Mouse (Mus musculus) midbrain, embryonic 16.5 days (tissue): ENCODE results near the gene Etd. TPM values are rescaled to one million over a fixed set of nuclear protein-coding genes. Genes with fewer than 3 reads are reported as not detected.
"Not testable (repeated sequence)": the region's sequence is repeated elsewhere in the genome, so short reads cannot be mapped to it uniquely, and the experiment has no call there.

Source experiments
- ATAC-seq: fragments of 200-750 bp; cut with Nextera tagmentation; 2 replicates; pipeline ENCODE4 v1.8.0; 2017; ENCODE audit warnings: moderate TSS enrichment
- H3K27ac ChIP-seq: fragments of 300-500 bp; sonication (generic); 2 replicates; pipeline ENCODE4 v1.5.1; 2014; ENCODE audit warnings: mild to moderate bottlenecking, low read length, mixed read lengths
- H3K27me3 ChIP-seq: fragments of 300-500 bp; sonication (generic); 2 replicates; pipeline ENCODE4 v1.6.1; 2014; ENCODE audit warnings: low read depth, low read length, mixed read lengths; ENCODE audit not compliant: control insufficient read depth, insufficient read depth
- H3K36me3 ChIP-seq: fragments of 300-500 bp; sonication (generic); 2 replicates; pipeline ENCODE4 v1.6.1; 2014; ENCODE audit warnings: mild to moderate bottlenecking, low read length, moderate library complexity, mixed read lengths; ENCODE audit not compliant: control insufficient read depth, insufficient read depth
- H3K4me1 ChIP-seq: fragments of 300-500 bp; sonication (generic); 2 replicates; pipeline ENCODE4 v1.6.1; 2014; ENCODE audit warnings: mild to moderate bottlenecking, low read length, mixed read lengths; ENCODE audit not compliant: control insufficient read depth, insufficient read depth
- H3K4me2 ChIP-seq: fragments of 300-500 bp; sonication (generic); 2 replicates; pipeline ENCODE4 v1.6.1; 2014; ENCODE audit warnings: mild to moderate bottlenecking, low read length, mixed read lengths
- H3K4me3 ChIP-seq: fragments of 300-500 bp; sonication (generic); 2 replicates; pipeline ENCODE4 v1.5.1; 2014; ENCODE audit warnings: low read depth, mild to moderate bottlenecking, low read length, moderate library complexity, mixed read lengths
- H3K9ac ChIP-seq: fragments of 300-500 bp; sonication (generic); 2 replicates; pipeline ENCODE4 v1.6.1; 2014; ENCODE audit warnings: low read depth, low read length, mixed read lengths
- H3K9me3 ChIP-seq: fragments of 300-500 bp; sonication (generic); replicated peaks from 2 replicates; pipeline ENCODE4 v1.6.1; 2014; ENCODE audit warnings: mild to moderate bottlenecking, low read length, mixed read lengths; ENCODE audit not compliant: control insufficient read depth, poor library complexity, severe bottlenecking
- WGBS: fragments of 180-500 bp; shearing (Covaris S2); extraction: QIAGEN DNeasy Blood & Tissue Kit; methylation state at CpG from one replicate; pipeline ENCODE4 v1.1.7; 2014; 5-methylcytosine and 5-hydroxymethylcytosine counted together
- polyA plus RNA-seq: library from polyadenylated mRNA; unstranded; fragments of >200 nt; fragmentation: Nextera tagmentation; extraction: Ambion mirVana; gene quantifications from 2 replicates; pipeline ENCODE4 v1.2.1, GENCODE M21; 2015

Etd gene
- polyA plus RNA-seq, result not detected in 2 replicates

- H3K9ac ChIP-seq, result no peak within 1 kb of the TSS
- H3K36me3 ChIP-seq, result no peaks in the 10 kb centered on the region
- no peak within 1 kb of the TSS for H3K27ac ChIP-seq
- no peak within 1 kb of the TSS for H3K4me2 ChIP-seq
- H3K4me1 ChIP-seq, result no peaks in the 10 kb centered on the region
- no peaks in the 10 kb centered on the region for H3K9me3 ChIP-seq
- H3K27me3 ChIP-seq, result no peaks in the 10 kb centered on the region
- ATAC-seq, result no peak
- WGBS, result 88% methylated on average over 3 of the region's 3 CpGs
- H3K4me3 ChIP-seq, result no peak within 1 kb of the TSS
These were observed at the start of gene Etd for GRCm38 (mm10) chrX:53434618-53435017. TSS of gene Etd (plus strand) at chrX:53434918.

- Histone ChIP-seq H3K9ac (no peak overlapping the region), H3K4me3 (no peak overlapping the region), H3K27ac (no peak overlapping the region), H3K4me1 (no peaks in the 10 kb centered on the region), H3K4me2 (no peak overlapping the region), H3K36me3 (no peaks in the 10 kb centered on the region), H3K9me3 (no peaks in the 10 kb centered on the region), H3K27me3 (no peaks in the 10 kb centered on the region)
- 64% methylated on average over 3 of the region's 3 CpGs for WGBS
- no peak for ATAC-seq
These were observed 48.4 kb upstream of the Etd start for GRCm38 (mm10) chrX:53386362-53386761.

GRCm38 (mm10) chrX:53432888-53433287, 1.8 kb upstream of the Etd start:
- Histone ChIP-seq H3K27me3 (no peaks in the 10 kb centered on the region), H3K36me3 (no peaks in the 10 kb centered on the region), H3K4me2 (no peak overlapping the region), H3K9me3 (no peaks in the 10 kb centered on the region), H3K27ac (no peak overlapping the region), H3K4me1 (no peaks in the 10 kb centered on the region), H3K4me3 (no peak overlapping the region), H3K9ac (no peak overlapping the region)
- no peak for ATAC-seq
- 92% methylated on average over 1 of the region's 1 CpGs for WGBS

GRCm38 (mm10) chrX:53459573-53459972, 24.9 kb downstream of the Etd start:
- no peaks in the 10 kb centered on the region for H3K9me3 ChIP-seq
- H3K4me2 ChIP-seq, result no peak overlapping the region
- ATAC-seq, result no peak
- no peak overlapping the region for H3K9ac ChIP-seq
- no peaks in the 10 kb centered on the region for H3K4me1 ChIP-seq
- no peaks in the 10 kb centered on the region for H3K36me3 ChIP-seq
- no peaks in the 10 kb centered on the region for H3K27me3 ChIP-seq
- WGBS, result 38% methylated on average over 3 of the region's 3 CpGs
- no peak overlapping the region for H3K4me3 ChIP-seq
- H3K27ac ChIP-seq, result no peak overlapping the region

GRCm38 (mm10) chrX:53464194-53464593, 29.5 kb downstream of the Etd start:
- H3K9ac ChIP-seq, H3K36me3 ChIP-seq, H3K27me3 ChIP-seq, H3K4me3 ChIP-seq, H3K4me2 ChIP-seq, H3K27ac ChIP-seq, H3K4me1 ChIP-seq, H3K9me3 ChIP-seq, ATAC-seq: not testable (repeated sequence)

Other genes starting within 250 kb of the Etd start
- gene Plac1, start 194.8 kb upstream of the Etd start, polyA plus RNA-seq, result 0.94 TPM in 1 of 2 replicates, not detected in the other
- gene Fam122b, start 165.1 kb upstream of the Etd start, polyA plus RNA-seq, result 3.1 and 3.8 TPM in 2 replicates
- gene Fam122c, start 161.5 kb upstream of the Etd start, polyA plus RNA-seq, result not detected in 2 replicates
- 41.2 and 43.8 TPM in 2 replicates for gene Mospd1, start 64.4 kb upstream of the Etd start, polyA plus RNA-seq
- 229 and 233 TPM in 2 replicates for gene Rtl8c, start 173.1 kb downstream of the Etd start, polyA plus RNA-seq
- gene Gm14597, start 174.1 kb downstream of the Etd start, polyA plus RNA-seq, result 0.76 TPM in 1 of 2 replicates, not detected in the other
- 218 and 231 TPM in 2 replicates for gene Rtl8a, start 208.8 kb downstream of the Etd start, polyA plus RNA-seq
- 179 and 185 TPM in 2 replicates for gene Rtl8b, start 235.5 kb downstream of the Etd start, polyA plus RNA-seq